Mouse (Mus musculus): ENCODE data around the gene Cdhr3.
"Not testable (repeated sequence)": the region's sequence is repeated elsewhere in the genome, so short reads cannot be mapped to it uniquely, and the experiment has no call there.

The Cdhr3 gene

DNA sequence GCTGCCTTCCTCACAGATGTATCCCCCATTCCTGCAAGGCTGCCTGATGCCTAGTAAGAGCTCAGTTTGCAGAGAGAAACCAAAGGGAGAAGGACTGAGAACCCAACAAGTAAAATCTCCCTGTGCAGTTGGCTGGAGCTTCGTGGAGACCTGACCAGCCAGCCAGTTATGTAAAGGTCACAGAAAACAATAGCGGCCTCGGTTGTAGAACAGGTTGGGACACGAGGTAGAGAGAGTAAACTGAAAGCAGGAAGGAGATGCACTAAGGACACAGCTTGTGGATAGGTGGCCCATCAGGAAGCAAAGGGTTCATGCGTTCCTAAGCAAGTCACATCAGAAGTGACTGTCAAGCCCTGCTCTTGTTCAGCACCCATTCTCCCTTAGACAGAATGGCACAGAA, 86.8 kb downstream of the Cdhr3 start:
- DNase-seq (ENCODE audit: low spot score) = no peak

DNA sequence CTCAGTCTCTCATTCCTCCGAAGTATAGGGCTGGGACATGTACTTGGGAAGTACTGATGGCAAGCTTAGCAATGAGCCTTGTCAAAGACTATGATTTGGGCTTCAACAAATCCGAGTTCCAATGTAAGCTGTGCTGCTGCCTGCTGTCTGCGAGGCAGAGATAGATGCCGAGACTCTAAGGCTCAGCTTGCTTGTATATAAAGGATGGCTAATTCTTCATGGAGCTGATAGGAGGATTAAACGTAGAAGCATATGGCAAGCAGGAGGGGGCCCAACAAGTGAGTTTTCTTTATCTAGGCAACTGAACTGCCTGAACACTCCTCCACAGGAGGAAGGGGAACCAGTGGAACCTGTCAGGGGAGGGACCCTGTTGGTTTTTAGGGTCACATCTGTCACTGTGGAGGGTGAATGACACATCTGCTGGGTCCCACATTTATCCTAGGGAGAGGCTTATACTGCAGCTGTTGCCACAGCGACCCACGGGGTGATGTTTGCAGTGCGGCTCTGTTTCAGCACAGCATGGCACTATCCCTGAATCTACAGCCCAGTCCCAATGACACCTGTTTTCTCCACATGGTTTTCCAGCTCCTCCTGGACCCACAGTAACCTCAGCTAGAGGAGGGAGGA, 89.2 kb downstream of the Cdhr3 start:
- DNase-seq (ENCODE audit: low spot score) = no peak

GRCm38 (mm10) chr12:33000402-33000801, 92.3 kb downstream of the Cdhr3 start:
- no peak for DNase-seq (ENCODE audit: low spot score)

GRCm38 (mm10) chr12:32999778-33000177, 92.9 kb downstream of the Cdhr3 start:
- DNase-seq (ENCODE audit: low spot score) = not testable (repeated sequence)

DNA sequence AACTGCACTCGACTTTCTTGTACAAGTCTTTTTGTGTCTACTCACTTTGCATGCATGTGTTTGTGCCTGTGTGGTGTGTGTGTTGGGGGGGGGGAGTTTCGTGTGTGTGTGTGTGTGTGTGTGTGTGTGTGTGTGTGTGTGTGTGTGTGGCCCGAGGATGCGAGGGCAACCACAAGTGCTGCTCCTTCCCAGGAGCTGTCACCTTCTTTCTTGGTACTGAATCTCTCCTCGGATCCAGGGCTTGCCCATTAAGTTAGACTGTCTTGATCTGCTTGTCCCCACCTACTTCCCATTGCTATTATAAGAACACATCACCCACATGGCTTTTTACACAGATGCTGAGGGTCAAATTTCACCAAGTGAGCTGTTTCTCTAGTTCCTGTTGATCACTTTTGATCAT, 93.9 kb downstream of the Cdhr3 start:
- DNase-seq (ENCODE audit: low spot score) = no peak

DNA sequence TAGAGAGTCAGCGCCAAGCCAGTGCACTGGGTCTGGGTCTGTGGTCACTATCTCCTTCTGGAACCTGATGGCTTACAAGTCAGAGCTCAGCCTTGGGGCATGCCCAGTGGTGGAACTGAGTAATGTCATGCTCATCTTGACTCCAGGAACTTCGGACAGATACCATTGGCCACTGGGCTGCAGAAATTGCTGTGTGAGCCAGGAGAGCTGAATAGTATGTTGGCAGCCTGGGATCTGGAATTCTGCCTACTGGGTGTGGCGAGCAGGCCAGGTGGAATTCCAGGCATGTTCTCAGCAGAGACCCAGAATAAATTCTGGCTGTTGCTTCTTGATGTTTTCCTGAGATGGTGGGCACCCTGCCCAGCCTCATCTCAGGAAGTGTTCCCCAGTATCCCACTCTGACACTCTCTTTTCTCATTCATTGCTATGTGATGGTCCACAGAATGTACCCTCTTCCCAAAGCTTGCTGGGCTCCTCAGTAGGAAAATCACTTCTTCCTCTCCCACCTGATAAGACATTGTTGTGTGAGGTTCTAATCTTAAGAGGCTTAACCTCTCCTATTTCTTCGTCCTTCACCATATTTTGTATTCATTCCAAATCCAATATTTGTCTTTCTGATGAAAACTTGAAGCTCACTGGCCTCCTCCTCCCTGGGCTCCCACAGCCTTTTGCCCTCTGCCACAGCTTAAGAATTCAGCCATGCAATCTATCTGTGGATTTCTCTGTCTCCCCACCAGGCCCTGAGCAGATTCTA, 97.4 kb downstream of the Cdhr3 start:
- DNase-seq (ENCODE audit: low spot score) = no peak

- no peak for DNase-seq (ENCODE audit: low spot score)
Measured at GRCm38 (mm10) chr12:32994081-32994480, 98.6 kb downstream of the Cdhr3 start.

GRCm38 (mm10) chr12:32989731-32990130, 102.9 kb downstream of the Cdhr3 start:
- no peak for DNase-seq (ENCODE audit: low spot score)

- DNase-seq (ENCODE audit: low spot score) = no peak
Measured at GRCm38 (mm10) chr12:32986284-32986683, 106.4 kb downstream of the Cdhr3 start.
